Mouse (Mus musculus): ENCODE measurements at regions not wholly inside any gene's neighbourhood (a gene's known extent, or its start where the extent isn't known, plus 50 kb on each side); places are given as distances from the start of the nearest gene placed in this dataset.
A peak's percentile ranks its signal among the peaks of the same experiment; 100 is the strongest.
"Not testable (repeated sequence)": the region's sequence is repeated elsewhere in the genome, so short reads cannot be mapped to it uniquely, and the experiment has no call there.

GRCm38 (mm10) chr6:112564119-112564518 lies 74.4 kb upstream of the Oxtr start:
- DNase-seq: peak; percentile 55

- DNase-seq: not testable (repeated sequence)
Measured at GRCm38 (mm10) chr6:112563659-112564058, 73.9 kb upstream of the Oxtr start.

GRCm38 (mm10) chr6:112562039-112562438 lies 72.3 kb upstream of the Oxtr start:
- no peak for DNase-seq

GRCm38 (mm10) chr6:112561568-112561967 lies 71.8 kb upstream of the Oxtr start:
- DNase-seq: no peak

- no peak for DNase-seq
Measured at GRCm38 (mm10) chr6:112559549-112559948, 69.8 kb upstream of the Oxtr start.

GRCm38 (mm10) chr6:112557516-112557915 lies 67.8 kb upstream of the Oxtr start:
- no peak for DNase-seq

- DNase-seq: no peak
Measured at GRCm38 (mm10) chr6:112556401-112557165, 66.8 kb upstream of the Oxtr start.

GRCm38 (mm10) chr6:112554091-112554490 lies 64.3 kb upstream of the Oxtr start:
- no peak for DNase-seq

GRCm38 (mm10) chr6:112553231-112553920 lies 63.6 kb upstream of the Oxtr start:
- DNase-seq: no peak

GRCm38 (mm10) chr6:112552560-112552959 lies 62.8 kb upstream of the Oxtr start:
- DNase-seq: no peak

GRCm38 (mm10) chr6:112551298-112551697 lies 61.6 kb upstream of the Oxtr start:
- no peak for DNase-seq

- no peak for DNase-seq
Measured at GRCm38 (mm10) chr6:112547251-112547650, 57.5 kb upstream of the Oxtr start.

GRCm38 (mm10) chr6:112546033-112546432 lies 56.3 kb upstream of the Oxtr start:
- no peak for DNase-seq

GRCm38 (mm10) chr6:112544315-112544714 lies 54.6 kb upstream of the Oxtr start:
- DNase-seq: no peak

- DNase-seq: no peak
Measured at GRCm38 (mm10) chr6:112542692-112543091, 52.9 kb upstream of the Oxtr start.

Measured in cerebellum, adult 8-10 months (tissue).